Mouse (Mus musculus) left cerebral cortex, postnatal 10 days (tissue): ENCODE results near the gene Lefty2. TPM values are rescaled to one million over a fixed set of nuclear protein-coding genes. Genes with fewer than 3 reads are reported as not detected.
A peak's percentile ranks its signal among the peaks of the same experiment; 100 is the strongest.
"Not testable (repeated sequence)": the region's sequence is repeated elsewhere in the genome, so short reads cannot be mapped to it uniquely, and the experiment has no call there.

Source experiments
- DNase-seq, 2 experiments: peaks; one replicate each; pipeline ENCODE4 v3.0.0; 2021 to 2022; ENCODE audit warnings: low spot score in 2 of 2, mixed read lengths in 1 of 2; ENCODE audit errors: extremely low spot score in 1 of 2
- intact Hi-C: fragments of 180-260 bp; cut with DNase I; formaldehyde crosslinking; loops from one replicate; pipeline ENCODE4 v1.15.1; 2025
- total RNA-seq, 2 experiments: library from RNA; stranded (reverse); gene quantifications; 2 replicates each; pipeline ENCODE4 v1.2.3; 2021

The Lefty2 gene
- total RNA-seq, 2 experiments from 2014 or later, result 10.9 to 12.4 TPM

GRCm38 (mm10) chr1:180889172-180889571, 3.7 kb upstream of the Lefty2 start:
- no peak for DNase-seq
- intact Hi-C loops, result no loop called here

- intact Hi-C loops, result no loop called here
- no peak for DNase-seq
Measured at GRCm38 (mm10) chr1:180889841-180890240, 3.1 kb upstream of the Lefty2 start.

GRCm38 (mm10) chr1:180894088-180894987, 1.4 kb downstream of the Lefty2 start:
- intact Hi-C loops, DNase-seq: not testable (repeated sequence)

GRCm38 (mm10) chr1:180901107-180901506, 8.2 kb downstream of the Lefty2 start:
- peak in 1 of 2 experiments; percentile 57 for DNase-seq
- intact Hi-C loops, result loop anchor here (1.0 to 10.0 kb wide), 2 partner anchors 73 to 204 kb away; no protein-coding TSS in a partner anchor

GRCm38 (mm10) chr1:180902915-180903314, 10.0 kb downstream of the Lefty2 start:
- intact Hi-C loops, result loop anchor here (10.0 kb wide), 1 partner anchor 202 kb away; no protein-coding TSS in a partner anchor
- DNase-seq, result no peak

- intact Hi-C loops, result loop anchor here (10.0 kb wide), 1 partner anchor 201 kb away; no protein-coding TSS in a partner anchor
Measured at GRCm38 (mm10) chr1:180903666-180904038, 10.7 kb downstream of the Lefty2 start.

GRCm38 (mm10) chr1:180904039-180904814, 11.3 kb downstream of the Lefty2 start, which contains the start of gene Pycr2:
Gene Pycr2, plus strand, starts transcription at chr1:180904293.
- DNase-seq, result peak; percentile 95 to 96
- intact Hi-C loops, result loop anchor here (10.0 kb wide), 1 partner anchor 201 kb away; no protein-coding TSS in a partner anchor

More at GRCm38 (mm10) chr1:180903666-180904038, 10.7 kb downstream of the Lefty2 start:
- DNase-seq, result no peak

- intact Hi-C loops, result loop anchor here (10.0 kb wide), 1 partner anchor 200 kb away; no protein-coding TSS in a partner anchor
- DNase-seq, result no peak
Measured at GRCm38 (mm10) chr1:180904815-180905080, 11.8 kb downstream of the Lefty2 start.

GRCm38 (mm10) chr1:180905307-180905706, 12.4 kb downstream of the Lefty2 start:
- no peak for DNase-seq
- intact Hi-C loops, result loop anchor here (10.0 kb wide), 1 partner anchor 199 kb away; no protein-coding TSS in a partner anchor

- intact Hi-C loops, result loop anchor here (10.0 kb wide), 1 partner anchor 199 kb away; no protein-coding TSS in a partner anchor
Measured at GRCm38 (mm10) chr1:180905876-180906275, 13.0 kb downstream of the Lefty2 start.

GRCm38 (mm10) chr1:180906461-180907147, 13.7 kb downstream of the Lefty2 start:
- intact Hi-C loops, result loop anchor here (10.0 kb wide), 1 partner anchor 198 kb away; no protein-coding TSS in a partner anchor
- no peak for DNase-seq

More at GRCm38 (mm10) chr1:180905876-180906275, 13.0 kb downstream of the Lefty2 start:
- no peak for DNase-seq

- intact Hi-C loops, result no loop called here
- no peak for DNase-seq
Measured at GRCm38 (mm10) chr1:180911138-180911537, 18.2 kb downstream of the Lefty2 start.

GRCm38 (mm10) chr1:180911653-180912287, 18.9 kb downstream of the Lefty2 start:
- DNase-seq, result no peak
- intact Hi-C loops, result no loop called here

- intact Hi-C loops, result no loop called here
- DNase-seq, result no peak
Measured at GRCm38 (mm10) chr1:180912792-180913191, 19.9 kb downstream of the Lefty2 start.

GRCm38 (mm10) chr1:180913797-180914196, 20.9 kb downstream of the Lefty2 start:
- intact Hi-C loops, result no loop called here
- peak in 1 of 2 experiments; percentile 46 for DNase-seq

GRCm38 (mm10) chr1:180916425-180916824, 23.5 kb downstream of the Lefty2 start:
- intact Hi-C loops, result no loop called here
- DNase-seq, result no peak

- intact Hi-C loops, result no loop called here
- DNase-seq, result no peak
Measured at GRCm38 (mm10) chr1:180917053-180917452, 24.1 kb downstream of the Lefty2 start.

GRCm38 (mm10) chr1:180919686-180920085, 26.8 kb downstream of the Lefty2 start:
- intact Hi-C loops, result no loop called here
- no peak for DNase-seq
